Mouse (Mus musculus): ENCODE measurements around the gene Pcdh7. TPM values are rescaled to one million over a fixed set of nuclear protein-coding genes. Genes with fewer than 3 reads are reported as not detected.

Pcdh7 gene
- total RNA-seq, 2 experiments from 2014 or later, result 5.8 to 7.4 TPM

GRCm38 (mm10) chr5:57866097-57866496 is 148.3 kb downstream of the Pcdh7 start:
- intact Hi-C loops (cut with DNase I; ENCODE audit: low total_unique reads), result no loop called here
- no peak for DNase-seq

- no peak for DNase-seq
- intact Hi-C loops (cut with DNase I; ENCODE audit: low total_unique reads), result no loop called here
Measured at GRCm38 (mm10) chr5:57867906-57868305, 150.1 kb downstream of the Pcdh7 start.

GRCm38 (mm10) chr5:57868702-57869101 is 150.9 kb downstream of the Pcdh7 start:
- DNase-seq, result no peak
- intact Hi-C loops (cut with DNase I; ENCODE audit: low total_unique reads), result no loop called here

GRCm38 (mm10) chr5:57870727-57871126 is 153.0 kb downstream of the Pcdh7 start:
- DNase-seq, result no peak
- intact Hi-C loops (cut with DNase I; ENCODE audit: low total_unique reads), result no loop called here

- intact Hi-C loops (cut with DNase I; ENCODE audit: low total_unique reads), result no loop called here
Measured at GRCm38 (mm10) chr5:57884982-57885381, 167.2 kb downstream of the Pcdh7 start.

GRCm38 (mm10) chr5:57899018-57899614 is 181.3 kb downstream of the Pcdh7 start:
- intact Hi-C loops (cut with DNase I; ENCODE audit: low total_unique reads), result no loop called here
- no peak for DNase-seq

More at GRCm38 (mm10) chr5:57884982-57885381, 167.2 kb downstream of the Pcdh7 start:
- DNase-seq, result no peak

- intact Hi-C loops (cut with DNase I; ENCODE audit: low total_unique reads), result no loop called here
Measured at GRCm38 (mm10) chr5:57907218-57907617, 189.5 kb downstream of the Pcdh7 start.

GRCm38 (mm10) chr5:57921140-57921539 is 203.4 kb downstream of the Pcdh7 start:
- intact Hi-C loops (cut with DNase I; ENCODE audit: low total_unique reads), result no loop called here
- DNase-seq, result no peak

More at GRCm38 (mm10) chr5:57907218-57907617, 189.5 kb downstream of the Pcdh7 start:
- DNase-seq, result no peak

GRCm38 (mm10) chr5:57931331-57931730 is 213.6 kb downstream of the Pcdh7 start:
- DNase-seq, result no peak
- intact Hi-C loops (cut with DNase I; ENCODE audit: low total_unique reads), result no loop called here

GRCm38 (mm10) chr5:57931738-57932137 is 214.0 kb downstream of the Pcdh7 start:
- intact Hi-C loops (cut with DNase I; ENCODE audit: low total_unique reads), result no loop called here
- no peak for DNase-seq

- DNase-seq, result no peak
- intact Hi-C loops (cut with DNase I; ENCODE audit: low total_unique reads), result no loop called here
Measured at GRCm38 (mm10) chr5:57934666-57935065, 216.9 kb downstream of the Pcdh7 start.

GRCm38 (mm10) chr5:57940457-57940856 is 222.7 kb downstream of the Pcdh7 start:
- intact Hi-C loops (cut with DNase I; ENCODE audit: low total_unique reads), result no loop called here
- no peak for DNase-seq

- intact Hi-C loops (cut with DNase I; ENCODE audit: low total_unique reads), result no loop called here
- DNase-seq, result no peak
Measured at GRCm38 (mm10) chr5:57943176-57943575, 225.4 kb downstream of the Pcdh7 start.

GRCm38 (mm10) chr5:57943611-57944010 is 225.8 kb downstream of the Pcdh7 start:
- intact Hi-C loops (cut with DNase I; ENCODE audit: low total_unique reads), result no loop called here
- DNase-seq, result no peak

GRCm38 (mm10) chr5:57945419-57945818 is 227.7 kb downstream of the Pcdh7 start:
- no peak for DNase-seq
- intact Hi-C loops (cut with DNase I; ENCODE audit: low total_unique reads), result no loop called here

- DNase-seq, result no peak
- intact Hi-C loops (cut with DNase I; ENCODE audit: low total_unique reads), result no loop called here
Measured at GRCm38 (mm10) chr5:57959317-57959716, 241.6 kb downstream of the Pcdh7 start.

GRCm38 (mm10) chr5:57963792-57964191 is 246.0 kb downstream of the Pcdh7 start:
- intact Hi-C loops (cut with DNase I; ENCODE audit: low total_unique reads), result no loop called here

GRCm38 (mm10) chr5:57964201-57964600 is 246.4 kb downstream of the Pcdh7 start:
- intact Hi-C loops (cut with DNase I; ENCODE audit: low total_unique reads), result no loop called here
- no peak for DNase-seq

More at GRCm38 (mm10) chr5:57963792-57964191, 246.0 kb downstream of the Pcdh7 start:
- no peak for DNase-seq

GRCm38 (mm10) chr5:57993584-57993983 is 275.8 kb downstream of the Pcdh7 start:
- intact Hi-C loops (cut with DNase I; ENCODE audit: low total_unique reads), result no loop called here
- DNase-seq, result no peak

GRCm38 (mm10) chr5:58021331-58021730 is 303.6 kb downstream of the Pcdh7 start:
- no peak for DNase-seq

GRCm38 (mm10) chr5:58025123-58025522 is 307.4 kb downstream of the Pcdh7 start:
- intact Hi-C loops (cut with DNase I; ENCODE audit: low total_unique reads), result no loop called here
- DNase-seq, result no peak

More at GRCm38 (mm10) chr5:58021331-58021730, 303.6 kb downstream of the Pcdh7 start:
- intact Hi-C loops (cut with DNase I; ENCODE audit: low total_unique reads), result no loop called here

GRCm38 (mm10) chr5:58025759-58026158 is 308.0 kb downstream of the Pcdh7 start:
- no peak for DNase-seq
- intact Hi-C loops (cut with DNase I; ENCODE audit: low total_unique reads), result no loop called here
